Mouse (Mus musculus): ENCODE data around the gene Thpo.

DNA sequence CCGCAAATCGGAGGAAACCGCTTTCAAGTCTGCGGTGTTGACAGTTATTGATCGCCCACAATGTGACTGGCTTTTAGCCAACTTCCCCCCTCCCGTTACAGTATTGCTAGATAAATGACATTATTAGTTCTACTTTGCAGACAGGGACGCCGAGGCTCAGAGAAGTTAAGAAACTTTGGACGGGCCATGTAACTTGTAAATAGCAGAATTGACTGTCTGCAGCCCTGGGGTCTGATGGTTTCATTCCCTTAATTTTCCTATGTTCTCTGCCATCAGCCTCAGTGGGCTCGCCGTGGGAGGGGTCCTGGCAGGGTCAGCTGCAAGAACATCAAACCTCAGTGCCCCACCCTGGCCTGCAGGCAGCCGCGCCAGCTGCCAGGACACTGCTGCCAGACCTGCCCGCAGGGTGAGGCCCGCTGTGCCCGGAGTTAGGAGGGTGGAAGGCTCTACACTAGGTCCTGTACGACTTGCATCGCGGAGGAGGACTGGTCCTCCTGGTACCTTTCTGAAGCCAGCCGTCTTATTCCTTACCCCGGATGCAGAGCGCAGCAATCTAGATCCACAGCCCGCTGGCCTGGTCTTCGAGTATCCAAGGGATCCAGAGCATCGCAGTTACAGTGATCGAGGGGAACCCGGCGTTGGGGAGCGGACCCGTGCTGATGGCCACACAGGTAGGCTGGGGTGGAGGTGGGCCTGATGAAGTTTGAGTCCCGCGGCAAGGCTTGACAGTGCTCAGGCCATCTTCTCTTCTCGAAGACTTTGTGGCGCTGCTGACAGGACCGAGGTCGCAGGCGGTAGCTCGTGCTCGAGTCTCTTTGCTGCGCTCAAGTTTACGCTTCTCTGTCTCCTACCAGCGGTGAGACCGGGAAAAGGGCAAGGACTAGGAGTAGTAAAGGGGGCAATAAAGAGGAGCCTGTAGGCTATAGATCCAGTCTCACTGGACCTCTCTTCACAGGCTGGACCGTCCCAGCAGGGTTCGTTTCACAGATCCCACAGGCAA, at the start of gene Thpo:
- TF ChIP-seq CTCF (IDR thresholded peaks at IDR 0.05; ENCODE audit: extremely low read depth, insufficient read length, insufficient replicate concordance, low read depth, low read length) (no peak), POLR2A (IDR thresholded peaks at IDR 0.05; ENCODE audit: low read depth, low read length) (no peak)
